Mouse (Mus musculus): ENCODE measurements around the gene Il12rb1.

The Il12rb1 gene

DNA sequence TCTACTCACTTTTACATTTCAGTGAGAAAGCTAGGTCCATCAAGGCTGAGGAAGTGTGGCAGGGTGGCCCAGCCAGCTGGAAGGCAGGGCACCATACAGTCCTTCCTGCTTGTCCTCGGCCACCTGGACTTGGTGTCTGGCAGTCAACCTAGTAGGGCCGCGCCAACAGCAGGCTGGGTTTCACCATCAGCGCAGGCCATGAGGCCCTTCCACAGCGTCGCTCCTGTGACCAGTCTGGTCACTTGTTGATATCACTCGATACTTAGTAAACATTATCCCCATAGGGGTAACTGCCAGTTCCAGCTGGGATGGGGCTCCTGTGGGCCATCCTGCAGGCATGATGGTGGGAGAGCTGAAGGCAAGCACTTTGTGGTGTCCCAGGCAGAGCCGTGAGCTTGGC, 23.3 kb downstream of the Il12rb1 start:
- no peaks in the 10 kb centered on the region for H3K27me3 ChIP-seq (ENCODE audit: insufficient read depth, low read length)
- peaks cover 21% of the 10 kb centered on the region for H3K36me3 ChIP-seq (ENCODE audit: insufficient read depth, low read length)
- no peak overlapping the region for H3K4me3 ChIP-seq (replicated peaks; ENCODE audit: low read length)
- H3K9me3 ChIP-seq (ENCODE audit: low read length): peaks cover 6% of the 10 kb centered on the region; the same call in 1 of the 2 replicates
- peaks cover 50% of the 10 kb centered on the region for H3K4me1 ChIP-seq (replicated peaks; ENCODE audit: low read depth, low read length)
- TF ChIP-seq NANOG (IDR thresholded peaks at IDR 0.05; ENCODE audit: borderline replicate concordance, low read length) (no peak), CTCF (conservative IDR thresholded peaks at IDR 0.05; ENCODE audit: low read length) (no peak), POU5F1 (IDR thresholded peaks at IDR 0.05; ENCODE audit: borderline replicate concordance, low read length) (no peak)

- no peaks in the 10 kb centered on the region for H3K9me3 ChIP-seq (ENCODE audit: low read length)
- peaks cover 58% of the 10 kb centered on the region for H3K4me1 ChIP-seq (replicated peaks; ENCODE audit: low read depth, low read length)
- TF ChIP-seq NANOG (IDR thresholded peaks at IDR 0.05; ENCODE audit: borderline replicate concordance, low read length) (no peak), CTCF (conservative IDR thresholded peaks at IDR 0.05; ENCODE audit: low read length) (no peak), POU5F1 (IDR thresholded peaks at IDR 0.05; ENCODE audit: borderline replicate concordance, low read length) (no peak)
- H3K36me3 ChIP-seq (ENCODE audit: insufficient read depth, low read length): peaks cover 29% of the 10 kb centered on the region
- H3K4me3 ChIP-seq (replicated peaks; ENCODE audit: low read length): 0 out of 2 replicates have a peak overlapping the region, but pooled peaks have one; percentile 61
- H3K27me3 ChIP-seq (ENCODE audit: insufficient read depth, low read length): no peaks in the 10 kb centered on the region
Measured at GRCm38 (mm10) chr8:70832371-70832770, 24.1 kb downstream of the Il12rb1 start.

GRCm38 (mm10) chr8:70833018-70833482, 24.8 kb downstream of the Il12rb1 start:
- Histone ChIP-seq H3K36me3 (ENCODE audit: insufficient read depth, low read length) (peaks cover 30% of the 10 kb centered on the region), H3K27me3 (ENCODE audit: insufficient read depth, low read length) (no peaks in the 10 kb centered on the region), H3K9me3 (ENCODE audit: low read length) (no peaks in the 10 kb centered on the region), H3K4me3 (replicated peaks; ENCODE audit: low read length) (peak overlapping the region; percentile 61), H3K4me1 (replicated peaks; ENCODE audit: low read depth, low read length) (peaks cover 59% of the 10 kb centered on the region)
- TF ChIP-seq CTCF (conservative IDR thresholded peaks at IDR 0.05; ENCODE audit: low read length): no peak

DNA sequence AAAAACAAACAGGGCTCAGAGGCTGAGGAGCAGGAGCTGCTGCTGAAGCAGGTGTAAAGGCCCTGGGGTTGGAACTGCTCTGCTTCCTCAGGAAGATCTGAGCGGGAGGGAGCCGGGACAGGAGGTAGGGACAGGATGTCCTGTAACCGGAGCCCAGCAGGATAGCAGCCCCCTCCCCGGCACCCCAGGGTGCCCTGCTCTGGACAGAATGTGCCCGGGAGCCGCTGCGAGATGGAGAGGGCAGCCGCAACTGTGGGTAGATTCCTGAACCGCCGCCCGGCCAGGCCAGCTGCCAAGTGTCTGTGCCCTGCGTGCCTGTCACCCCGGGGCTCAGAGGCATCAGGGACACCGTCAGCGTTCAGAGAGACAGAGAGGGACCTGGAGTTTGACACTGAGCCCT, 25.3 kb downstream of the Il12rb1 start:
- Histone ChIP-seq H3K4me3 (replicated peaks; ENCODE audit: low read length) (peak overlapping the region; percentile 61), H3K27me3 (ENCODE audit: insufficient read depth, low read length) (no peaks in the 10 kb centered on the region), H3K4me1 (replicated peaks; ENCODE audit: low read depth, low read length) (peaks cover 62% of the 10 kb centered on the region), H3K36me3 (ENCODE audit: insufficient read depth, low read length) (peaks cover 30% of the 10 kb centered on the region), H3K9me3 (ENCODE audit: low read length) (no peaks in the 10 kb centered on the region)
- TF ChIP-seq NANOG (IDR thresholded peaks at IDR 0.05; ENCODE audit: borderline replicate concordance, low read length): no peak
- no peak for TF ChIP-seq POU5F1 (IDR thresholded peaks at IDR 0.05; ENCODE audit: borderline replicate concordance, low read length)
- no peak for TF ChIP-seq CTCF (conservative IDR thresholded peaks at IDR 0.05; ENCODE audit: low read length)

- Histone ChIP-seq H3K9me3 (ENCODE audit: low read length) (no peaks in the 10 kb centered on the region), H3K4me1 (replicated peaks; ENCODE audit: low read depth, low read length) (peaks cover 64% of the 10 kb centered on the region), H3K36me3 (ENCODE audit: insufficient read depth, low read length) (peaks cover 30% of the 10 kb centered on the region), H3K4me3 (replicated peaks; ENCODE audit: low read length) (peak overlapping the region; percentile 61), H3K27me3 (ENCODE audit: insufficient read depth, low read length) (no peaks in the 10 kb centered on the region)
- TF ChIP-seq POU5F1 (IDR thresholded peaks at IDR 0.05; ENCODE audit: borderline replicate concordance, low read length) (no peak), NANOG (IDR thresholded peaks at IDR 0.05; ENCODE audit: borderline replicate concordance, low read length) (no peak), CTCF (conservative IDR thresholded peaks at IDR 0.05; ENCODE audit: low read length) (no peak)
Measured at GRCm38 (mm10) chr8:70834071-70834470, 25.8 kb downstream of the Il12rb1 start.

DNA sequence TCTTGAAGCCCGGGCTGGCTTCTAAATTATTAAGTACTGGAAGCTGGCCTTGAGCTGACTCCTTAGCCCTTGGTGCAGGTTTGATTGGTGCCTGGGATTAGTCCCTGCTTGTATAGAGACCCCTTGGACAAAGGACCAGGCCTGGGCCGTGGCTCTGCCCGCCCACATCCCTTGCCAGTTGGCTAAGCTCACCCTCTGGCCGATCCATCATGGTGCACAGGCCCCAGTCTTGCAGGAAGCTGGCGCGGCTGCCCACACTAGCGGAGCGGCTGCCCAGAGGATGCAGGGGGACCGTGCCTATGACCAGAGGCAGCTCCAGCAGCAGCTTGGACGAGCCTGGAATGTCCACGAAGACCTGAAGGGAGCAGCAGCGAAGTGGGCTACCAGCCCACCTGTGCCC, 28.4 kb downstream of the Il12rb1 start:
- H3K36me3 ChIP-seq (ENCODE audit: insufficient read depth, low read length): peaks cover 30% of the 10 kb centered on the region

GRCm38 (mm10) chr8:70838654-70839407, 30.6 kb downstream of the Il12rb1 start:
- no peaks in the 10 kb centered on the region for H3K9me3 ChIP-seq (ENCODE audit: low read length)
- peak overlapping the region; percentile 88 for H3K4me3 ChIP-seq (replicated peaks; ENCODE audit: low read length)
- TF ChIP-seq NANOG (IDR thresholded peaks at IDR 0.05; ENCODE audit: borderline replicate concordance, low read length): no peak
- no peak for TF ChIP-seq POU5F1 (IDR thresholded peaks at IDR 0.05; ENCODE audit: borderline replicate concordance, low read length)
- TF ChIP-seq CTCF (conservative IDR thresholded peaks at IDR 0.05; ENCODE audit: low read length): no peak
- peaks cover 74% of the 10 kb centered on the region for H3K4me1 ChIP-seq (replicated peaks; ENCODE audit: low read depth, low read length)
- H3K36me3 ChIP-seq (ENCODE audit: insufficient read depth, low read length): peaks cover 30% of the 10 kb centered on the region
- H3K27me3 ChIP-seq (ENCODE audit: insufficient read depth, low read length): peaks cover 7% of the 10 kb centered on the region; the same call in 1 of the 2 replicates

More for the DNA sequence above, 28.4 kb downstream of the Il12rb1 start:
- H3K4me3 ChIP-seq (replicated peaks; ENCODE audit: low read length): peak overlapping the region; percentile 20; the same call in 1 of the 2 replicates
- no peaks in the 10 kb centered on the region for H3K27me3 ChIP-seq (ENCODE audit: insufficient read depth, low read length)
- no peaks in the 10 kb centered on the region for H3K9me3 ChIP-seq (ENCODE audit: low read length)
- TF ChIP-seq CTCF (conservative IDR thresholded peaks at IDR 0.05; ENCODE audit: low read length) (no peak), NANOG (IDR thresholded peaks at IDR 0.05; ENCODE audit: borderline replicate concordance, low read length) (no peak), POU5F1 (IDR thresholded peaks at IDR 0.05; ENCODE audit: borderline replicate concordance, low read length) (no peak)
- peaks cover 76% of the 10 kb centered on the region for H3K4me1 ChIP-seq (replicated peaks; ENCODE audit: low read depth, low read length)

DNA sequence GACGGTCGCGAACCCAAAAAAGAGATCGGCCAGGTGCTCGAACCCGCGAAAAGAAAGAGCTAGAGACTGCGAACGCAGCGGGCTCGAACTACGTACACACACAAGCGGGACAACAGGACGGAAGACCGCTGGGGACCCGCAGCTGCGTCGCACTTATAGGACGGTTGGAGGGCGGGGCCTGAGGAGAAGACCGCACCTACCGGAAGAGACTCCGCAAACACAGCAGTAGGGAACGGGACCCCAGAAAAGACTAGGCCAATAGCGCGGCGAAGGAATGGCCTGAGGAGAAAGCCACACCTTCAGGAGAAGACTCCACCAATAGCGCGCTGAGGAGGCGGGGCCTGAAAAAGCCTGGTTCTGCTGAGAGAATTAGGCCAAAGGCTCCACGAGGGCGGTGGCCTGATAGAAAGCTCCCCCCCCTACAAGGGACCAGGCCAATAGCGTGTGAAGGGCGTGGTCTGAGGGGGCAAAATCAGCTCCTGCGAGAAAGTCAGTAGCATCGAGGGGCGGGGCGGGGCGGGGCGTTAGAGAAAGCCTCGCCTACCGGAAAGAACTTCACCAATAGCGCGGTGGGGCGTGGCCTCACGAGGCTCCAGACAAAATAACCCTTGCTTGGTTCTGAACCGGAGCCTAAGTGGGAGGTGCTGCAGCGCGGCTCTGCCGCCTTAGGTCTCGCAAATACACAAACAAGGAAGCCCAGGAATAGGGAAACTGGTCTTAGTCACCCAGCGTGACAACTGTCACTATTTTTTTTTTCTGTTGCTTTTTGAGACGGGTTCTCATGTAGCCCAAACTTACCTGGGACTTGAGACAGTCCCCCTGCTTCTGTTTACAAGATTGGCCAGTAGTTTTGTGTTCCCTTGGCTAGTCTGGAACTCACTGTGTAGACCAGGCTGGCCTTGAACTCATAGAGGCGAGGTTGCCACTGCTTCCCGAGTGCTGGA, 31.4 kb downstream of the Il12rb1 start, which contains the start of gene Arrdc2:
Gene Arrdc2, minus strand, starts transcription at position 313 of the 944 bp plus-strand sequence.
- Histone ChIP-seq H3K4me3 (replicated peaks; ENCODE audit: low read length) (peak within 1 kb of the TSS; percentile 88), H3K9me3 (ENCODE audit: low read length) (no peaks in the 10 kb centered on the region), H3K4me1 (replicated peaks; ENCODE audit: low read depth, low read length) (peaks cover 77% of the 10 kb centered on the region), H3K27me3 (ENCODE audit: insufficient read depth, low read length) (peaks cover 7% of the 10 kb centered on the region; the same call in 1 of the 2 replicates), H3K36me3 (ENCODE audit: insufficient read depth, low read length) (peaks cover 28% of the 10 kb centered on the region)
- TF ChIP-seq POU5F1 (IDR thresholded peaks at IDR 0.05; ENCODE audit: borderline replicate concordance, low read length) (no peak), NANOG (IDR thresholded peaks at IDR 0.05; ENCODE audit: borderline replicate concordance, low read length) (no peak), CTCF (conservative IDR thresholded peaks at IDR 0.05; ENCODE audit: low read length) (no peak)

Data from E14TG2a.4 (cell line).